Comparison of ENCODE assay signal across 8 mouse cellular contexts in the genomic region with DNA sequence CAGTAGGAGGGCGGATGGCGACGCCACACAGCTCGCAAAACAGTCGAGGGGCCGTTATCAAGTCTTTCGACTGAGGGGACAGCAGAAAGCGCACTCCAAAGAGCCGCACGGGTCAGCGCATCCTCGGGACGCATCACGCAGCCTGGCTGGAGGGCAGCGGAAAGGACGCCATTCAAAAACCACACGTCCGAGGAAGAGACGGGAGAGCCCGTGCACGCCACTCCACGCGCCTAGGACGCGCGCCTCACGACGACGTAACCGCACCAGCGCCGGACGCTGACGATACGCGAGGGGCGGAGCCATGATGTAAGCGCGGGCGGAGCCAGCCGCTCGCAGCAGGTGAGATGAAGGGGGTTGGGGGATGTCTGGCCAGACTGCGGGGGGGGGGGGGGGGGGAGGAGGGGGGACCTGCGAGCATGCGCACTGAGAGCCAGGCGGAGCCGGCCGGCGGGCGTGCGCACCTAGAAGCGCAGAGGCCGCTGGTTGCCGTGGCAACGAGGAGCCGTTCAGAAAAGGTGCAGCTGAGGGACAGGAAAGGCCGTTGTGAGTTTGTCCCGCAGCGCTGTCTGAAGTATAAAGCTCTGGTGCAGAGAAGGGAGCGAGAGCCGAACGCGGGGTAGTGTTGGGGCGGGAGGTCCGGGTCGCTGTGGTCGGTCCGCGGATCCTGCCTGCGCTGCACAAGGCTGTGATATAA. TPM values are rescaled to one million over a fixed set of nuclear protein-coding genes. Genes with fewer than 3 reads are reported as not detected.
A peak's percentile ranks its signal among the peaks of the same experiment; 100 is the strongest.
DNase-seq lines count a peak whose midpoint lies in the region; ATAC-seq and TF ChIP-seq lines count a peak whose summit lies in the region.

Rnf32 (plus strand) TSS at position 423 of the 694 bp plus-strand sequence.

- in situ Hi-C loops in Patski (cut with MboI; ENCODE audit: low pct_unique_long_range_greater_than_20kb), result no loop called here

- H3K27me3 ChIP-seq in Patski, result no peaks in the 10 kb centered on the region
- 0 out of 2 replicates have a peak, but pooled peaks cover 3% of the 10 kb centered on the region for H3K27me3 ChIP-seq in hindbrain, embryonic 13.5 days
- H3K27me3 ChIP-seq in lung, postnatal 0 days (replicated peaks; ENCODE audit: insufficient read depth, low read length), result no peaks in the 10 kb centered on the region

- H3K4me2 ChIP-seq in hindbrain, embryonic 13.5 days, result peak within 1 kb of the TSS; percentile 69
- H3K4me2 ChIP-seq in lung, postnatal 0 days (replicated peaks; ENCODE audit: low read depth, low read length), result peak within 1 kb of the TSS; percentile 78

- peak within 1 kb of the TSS; percentile 82 for H3K9ac ChIP-seq in hindbrain, embryonic 13.5 days
- H3K9ac ChIP-seq in lung, postnatal 0 days (replicated peaks; ENCODE audit: low read depth), result peak within 1 kb of the TSS; percentile 20; the same call in 1 of the 2 replicates

- CTCF ChIA-PET in Patski (lab: Charles Lee), result interaction anchor here (1.0 to 1.5 kb wide), 4 partner anchors 18 to 75 kb away, joined by 3 to 4 read pairs (median 3); no protein-coding TSS in a partner anchor

- TF ChIP-seq EP300 in lung, postnatal 0 days (IDR thresholded peaks at IDR 0.05), result no peak

- peak within 1 kb of the TSS; percentile 60 for H3K4me3 ChIP-seq in hindbrain, embryonic 13.5 days
- H3K4me3 ChIP-seq in lung, postnatal 0 days (ENCODE audit: low read depth, low read length), result peak within 1 kb of the TSS; percentile 50

- H3K36me3 ChIP-seq in hindbrain, embryonic 13.5 days, result no peaks in the 10 kb centered on the region
- H3K36me3 ChIP-seq in lung, postnatal 0 days (ENCODE audit: insufficient read depth, low read length), result no peaks in the 10 kb centered on the region

- WGBS in hindbrain, embryonic 13.5 days, result 1% methylated on average over 61 of the region's 70 CpGs
- WGBS in lung, postnatal 0 days, result under 1% methylated on average over 54 of the region's 70 CpGs

- H3K9me3 ChIP-seq in hindbrain, embryonic 13.5 days, result no peaks in the 10 kb centered on the region
- H3K9me3 ChIP-seq in lung, postnatal 0 days (ENCODE audit: low read length), result no peaks in the 10 kb centered on the region

- POLR2A ChIA-PET in Patski (lab: Charles Lee), result interaction anchor here (0.7 to 1.2 kb wide), 2 partner anchors 26 to 865 kb away, joined by 3 read pairs; no protein-coding TSS in a partner anchor

- no peak for TF ChIP-seq CTCF in Patski (IDR thresholded peaks at IDR 0.05)
- no peak for TF ChIP-seq CTCF in lung, postnatal 0 days (IDR thresholded peaks at IDR 0.05)

- peak; percentile 83 for ATAC-seq in Patski
- peak; percentile 98 for ATAC-seq in hindbrain, embryonic 13.5 days (ENCODE audit: low FRiP score)
- ATAC-seq in lung, postnatal 0 days, result peak; percentile 98

- peaks cover 13% of the 10 kb centered on the region; the same call in 1 of the 2 replicates for H3K4me1 ChIP-seq in hindbrain, embryonic 13.5 days (replicated peaks)
- no peaks in the 10 kb centered on the region; the same call in 1 of the 2 replicates for H3K4me1 ChIP-seq in lung, postnatal 0 days (ENCODE audit: insufficient read depth, low read depth, low read length)

- H3K27ac ChIP-seq in hindbrain, embryonic 13.5 days, result peak within 1 kb of the TSS; percentile 94
- peak within 1 kb of the TSS; percentile 55; the same call in 1 of the 2 replicates for H3K27ac ChIP-seq in lung, postnatal 0 days (ENCODE audit: low read length)

- DNase-seq in Patski (ENCODE audit: low read depth, low spot score), result peak; percentile 35
- DNase-seq in cerebellum, adult 9-11 months, result peak; percentile 92
- DNase-seq in frontal cortex, postnatal 14 days (ENCODE audit: low spot score in 2 of 2), result peak; percentile 80 to 81
- peak; percentile 77 to 89 for DNase-seq in layer of hippocampus, postnatal 14 days (ENCODE audit: low spot score in 2 of 2)
- DNase-seq in lung, postnatal 0 days (ENCODE audit: low spot score), result peak; percentile 88
- DNase-seq in retina, adult 2 months (ENCODE audit: low read depth, low spot score), result peak; percentile 85
- DNase-seq in thymus, postnatal 14 days, result peak; percentile 90

RNA-seq across cellular contexts. Expression of gene Rnf32, which starts in this region (rescaled TPM):
- 17.6 TPM for polyA plus RNA-seq in Patski (2021)
- 12.2 and 13.9 TPM in 2 replicates for polyA plus RNA-seq in hindbrain, embryonic 13.5 days (2015; fragmentation: Nextera tagmentation; extraction: Ambion mirVana)
- total RNA-seq in layer of hippocampus, postnatal 14 days (2021), result 10 to 100 TPM; 17.2 to 17.5 TPM
- polyA plus RNA-seq in lung, postnatal 0 days (2015; fragmentation: Nextera tagmentation; extraction: Ambion mirVana), result 2.3 and 5.2 TPM in 2 replicates

Comparison
In these comparisons a context has a peak if more than half of its experiments do, and no peak if none do; other contexts are left out.
1. Peak in every context shown above with its lines: DNase-seq, ATAC-seq, H3K4me3 ChIP-seq and H3K27ac ChIP-seq.
2. DNase-seq: peak in every context shown above with its lines; median percentile 92 in cerebellum, adult 9-11 months; 90 in thymus, postnatal 14 days; 88 in lung, postnatal 0 days; 85 in retina, adult 2 months; 83 in layer of hippocampus, postnatal 14 days; 80 in frontal cortex, postnatal 14 days; 35 in Patski.